Mouse (Mus musculus) lung, postnatal 0 days (tissue): Measurements from ENCODE around the gene Odf3l1.

Experiments
- CTCF ChIP-seq: IDR thresholded peaks from 2 replicates; pipeline ENCODE4 v1.5.1; 2016; ENCODE audit warnings: antibody characterized with exemption, mild to moderate bottlenecking
- EP300 ChIP-seq: IDR thresholded peaks from 2 replicates; pipeline ENCODE4 v1.6.1; 2016; ENCODE audit warnings: antibody characterized with exemption, mild to moderate bottlenecking, control low read depth

- TF ChIP-seq CTCF (no peak), EP300 (no peak)
These were observed 12.7 kb downstream of the Odf3l1 start for GRCm38 (mm10) chr9:56851778-56852177.
